Mouse (Mus musculus) liver (tissue): ENCODE measurements around the gene Rnf144b.

Experiments used
- DNase-seq: peaks from one replicate; pipeline ENCODE4 v3.0.0-alpha.2; 2020; ENCODE audit warnings: mixed read lengths

Gene Rnf144b

GRCm38 (mm10) chr13:47122537-47123430, at the start of gene Rnf144b:
TSS of gene Rnf144b (plus strand) at chr13:47122656.
- DNase-seq, result peak; percentile 52

GRCm38 (mm10) chr13:47076156-47076555, 46.3 kb upstream of the Rnf144b start:
- DNase-seq, result no peak

GRCm38 (mm10) chr13:47077367-47077766, 45.1 kb upstream of the Rnf144b start:
- DNase-seq, result no peak

GRCm38 (mm10) chr13:47078799-47079198, 43.7 kb upstream of the Rnf144b start:
- DNase-seq, result no peak

- DNase-seq, result no peak
Measured at GRCm38 (mm10) chr13:47080905-47081505, 41.5 kb upstream of the Rnf144b start.

GRCm38 (mm10) chr13:47088433-47088832, 34.0 kb upstream of the Rnf144b start:
- DNase-seq, result no peak

GRCm38 (mm10) chr13:47089271-47089670, 33.2 kb upstream of the Rnf144b start:
- no peak for DNase-seq

- no peak for DNase-seq
Measured at GRCm38 (mm10) chr13:47093791-47094190, 28.7 kb upstream of the Rnf144b start.

- no peak for DNase-seq
Measured at GRCm38 (mm10) chr13:47096591-47096990, 25.9 kb upstream of the Rnf144b start.

GRCm38 (mm10) chr13:47099265-47099664, 23.2 kb upstream of the Rnf144b start:
- DNase-seq, result no peak

GRCm38 (mm10) chr13:47100587-47100986, 21.9 kb upstream of the Rnf144b start:
- no peak for DNase-seq

GRCm38 (mm10) chr13:47104146-47104545, 18.3 kb upstream of the Rnf144b start:
- no peak for DNase-seq

GRCm38 (mm10) chr13:47104856-47105541, 17.5 kb upstream of the Rnf144b start:
- peak; percentile 56 for DNase-seq

GRCm38 (mm10) chr13:47105711-47106579, 16.5 kb upstream of the Rnf144b start, which contains the start of gene Dek:
TSS of gene Dek (minus strand) at chr13:47106201.
- DNase-seq, result peak; percentile 91

GRCm38 (mm10) chr13:47106580-47106888, 15.9 kb upstream of the Rnf144b start:
- DNase-seq, result no peak

GRCm38 (mm10) chr13:47109239-47109638, 13.2 kb upstream of the Rnf144b start:
- DNase-seq, result peak; percentile 84

GRCm38 (mm10) chr13:47111185-47111584, 11.3 kb upstream of the Rnf144b start:
- DNase-seq, result peak; percentile 43

- peak; percentile 59 for DNase-seq
Measured at GRCm38 (mm10) chr13:47112056-47112455, 10.4 kb upstream of the Rnf144b start.

- peak; percentile 81 for DNase-seq
Measured at GRCm38 (mm10) chr13:47112924-47113323, 9.5 kb upstream of the Rnf144b start.

- peak; percentile 37 for DNase-seq
Measured at GRCm38 (mm10) chr13:47116000-47116399, 6.5 kb upstream of the Rnf144b start.

- DNase-seq, result no peak
Measured at GRCm38 (mm10) chr13:47121333-47121889, 1.0 kb upstream of the Rnf144b start.

- no peak for DNase-seq
Measured at GRCm38 (mm10) chr13:47124449-47124848, 2.0 kb downstream of the Rnf144b start.
